Mouse (Mus musculus) retina, adult 2 months (tissue): ENCODE measurements around the gene Slc35a3.

ENCODE experiments used
- DNase-seq: peaks from one replicate; pipeline ENCODE4 v3.0.0-alpha.2; 2012; ENCODE audit warnings: low read depth, low spot score

The Slc35a3 gene

DNA sequence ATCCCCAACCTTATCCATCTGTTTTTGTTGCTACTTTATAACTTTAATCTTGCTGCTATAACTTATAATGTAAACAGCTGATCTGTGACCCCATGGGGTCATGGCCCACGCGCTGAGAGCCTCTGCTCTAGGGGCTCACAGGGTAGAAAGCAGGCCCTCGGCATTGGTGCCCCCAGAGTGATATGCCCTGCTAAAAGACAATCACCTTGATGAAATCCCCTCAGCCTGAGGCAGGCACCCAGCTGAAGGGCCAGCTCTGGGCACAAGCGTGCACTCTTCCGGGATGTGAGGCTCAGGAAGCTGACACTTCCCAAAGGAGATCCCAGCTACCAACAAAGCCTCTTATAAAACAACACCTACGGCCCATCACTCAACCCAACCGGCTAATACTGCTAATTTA lies 74.1 kb downstream of the Slc35a3 start:
- no peak for DNase-seq

DNA sequence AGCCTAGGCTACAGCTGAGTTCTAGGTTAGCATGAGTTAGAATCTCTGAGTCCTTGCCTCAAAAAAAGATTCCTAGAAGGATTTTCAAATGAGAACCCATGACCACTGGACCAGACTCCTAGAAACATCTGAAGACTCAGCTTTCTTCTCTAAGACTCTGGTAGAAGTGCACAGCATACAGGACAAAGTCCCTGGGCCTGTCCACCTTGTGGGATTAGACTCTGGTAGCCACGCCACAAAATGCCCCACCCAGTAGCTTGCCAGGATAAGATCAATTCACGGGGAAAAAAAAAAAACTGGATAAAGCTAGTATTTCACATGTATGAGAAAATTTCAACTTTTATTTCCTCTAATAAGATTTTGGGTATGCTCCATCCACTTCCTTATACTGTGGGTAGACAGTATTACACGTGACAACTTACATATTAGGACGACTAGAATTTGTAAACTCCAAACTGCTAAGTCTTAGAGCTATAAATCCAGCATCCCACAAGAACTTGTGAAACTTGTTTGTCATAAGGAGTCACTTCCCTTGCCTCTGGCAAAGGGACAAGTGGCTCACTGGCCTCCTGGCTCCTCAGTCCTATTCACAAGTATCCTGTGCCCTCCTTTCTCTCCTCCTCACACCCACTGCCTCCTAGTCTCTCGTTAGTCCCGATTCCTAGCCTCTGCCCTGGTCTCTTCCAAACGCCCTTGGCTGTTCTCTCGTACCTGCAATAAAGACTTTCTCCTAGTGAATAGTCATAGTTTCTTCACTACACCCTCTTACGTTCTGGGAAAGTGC lies 74.7 kb downstream of the Slc35a3 start:
- no peak for DNase-seq

DNA sequence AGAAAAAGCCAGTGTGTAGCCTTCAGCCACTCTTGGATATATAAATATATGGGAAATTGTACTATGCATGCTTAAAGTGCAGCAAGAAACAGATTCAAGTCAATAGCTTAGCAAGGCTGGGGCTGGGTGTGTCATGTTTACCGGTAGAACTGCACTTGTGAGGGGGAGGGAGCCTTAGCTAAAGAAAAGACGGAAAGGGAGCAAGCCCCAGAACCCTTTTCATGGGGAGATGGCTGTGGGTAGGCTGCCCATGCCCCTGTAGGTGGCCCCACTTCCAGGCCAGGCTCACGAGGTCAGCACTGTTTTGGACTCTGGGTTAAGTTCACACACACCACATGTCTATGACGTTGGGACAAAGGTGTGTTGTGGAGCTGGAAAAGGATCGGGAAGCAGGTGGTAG lies 76.8 kb downstream of the Slc35a3 start:
- DNase-seq, result no peak

DNA sequence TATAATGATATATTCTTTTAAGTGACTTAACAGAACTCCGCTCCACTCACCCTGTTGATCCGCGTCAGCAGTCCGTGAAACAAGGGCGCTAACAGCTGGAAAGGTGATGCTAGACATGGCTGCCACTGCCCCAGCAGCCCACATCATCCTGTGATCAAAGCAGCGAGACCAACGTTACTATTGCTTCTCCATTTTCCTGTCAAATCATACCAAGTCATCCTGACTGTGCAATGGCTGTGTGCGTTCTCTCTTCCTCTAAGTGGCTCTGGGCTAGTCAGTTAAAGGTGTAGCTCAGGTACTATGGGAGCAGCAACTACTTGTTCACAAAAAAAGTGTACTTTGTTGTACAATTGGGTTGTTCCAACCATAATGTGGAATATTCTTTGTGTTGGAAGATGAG lies 77.8 kb downstream of the Slc35a3 start:
- no peak for DNase-seq

DNA sequence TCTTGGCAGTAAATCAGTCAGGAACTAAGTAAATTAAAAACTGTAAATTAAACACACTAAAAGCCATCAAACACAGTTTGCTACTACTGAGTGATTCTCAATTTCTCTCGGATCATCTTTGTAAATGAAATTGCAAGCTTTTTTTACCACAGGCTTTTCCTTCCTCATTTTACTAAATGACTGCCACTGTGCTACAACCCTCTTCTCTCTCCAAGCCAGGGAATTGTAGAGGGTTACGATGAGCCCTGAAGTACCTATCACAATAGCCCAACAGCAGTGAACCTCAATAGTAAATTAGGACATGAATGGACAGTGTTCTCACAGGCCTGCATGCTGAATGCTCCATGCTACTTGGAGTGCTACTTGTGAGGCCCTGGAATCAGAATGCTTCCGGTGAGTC lies 78.5 kb downstream of the Slc35a3 start:
- DNase-seq, result no peak

DNA sequence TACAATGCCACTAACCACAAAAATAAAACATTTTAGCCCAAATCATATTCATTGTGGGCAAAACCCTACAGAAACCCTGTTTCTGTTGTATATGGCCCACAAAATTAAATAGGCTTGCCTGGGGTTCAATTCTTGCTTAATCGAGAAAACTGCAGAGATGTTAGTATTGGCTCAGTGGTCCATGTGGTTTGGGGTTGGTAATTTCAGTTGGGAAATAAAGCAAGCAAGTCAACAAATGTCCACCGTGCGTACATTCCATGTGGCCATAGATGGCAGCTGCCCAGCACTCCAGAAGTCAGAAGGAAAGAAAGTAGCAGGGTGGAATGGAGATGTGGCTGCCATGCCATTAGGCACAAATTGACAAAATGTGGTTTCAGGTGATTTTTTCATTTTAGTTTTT lies 79.7 kb downstream of the Slc35a3 start:
- no peak for DNase-seq

DNA sequence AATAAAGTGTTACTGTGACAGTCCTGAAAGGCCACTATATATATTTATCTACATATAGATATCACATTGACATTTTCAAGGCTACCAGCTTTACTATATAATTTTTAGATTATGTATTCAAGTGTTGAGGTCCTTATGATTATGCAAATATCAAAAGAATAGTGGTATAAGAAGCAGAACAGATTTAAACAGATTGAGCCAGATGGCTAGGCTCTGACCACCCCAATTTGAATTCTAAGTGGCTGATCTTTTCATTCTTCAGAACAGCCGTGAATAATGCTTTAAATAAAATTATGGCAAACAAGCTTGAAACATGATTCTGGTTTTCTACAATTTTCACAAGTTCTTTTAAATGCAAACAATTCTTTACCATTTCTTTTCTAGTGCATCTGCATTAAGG lies 81.2 kb downstream of the Slc35a3 start:
- no peak for DNase-seq

DNA sequence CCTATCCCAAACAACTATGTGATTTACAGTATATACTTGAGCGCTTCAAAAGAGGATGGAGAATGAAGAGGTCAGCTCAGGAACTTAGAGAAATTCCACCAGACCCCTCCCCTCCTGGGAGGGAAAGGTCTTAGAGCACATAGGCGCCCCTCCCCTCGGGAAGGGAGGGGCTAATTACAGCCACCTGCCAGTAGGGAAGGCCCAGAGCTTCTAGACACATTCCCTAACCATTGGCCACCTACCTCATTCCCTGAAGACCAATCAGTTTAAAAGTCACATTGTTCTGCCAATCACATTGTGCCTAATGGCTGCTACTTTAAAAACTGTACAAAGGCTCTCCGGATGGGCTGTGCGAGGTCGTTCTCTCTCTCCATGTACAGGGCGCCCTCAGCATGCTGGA lies 90.0 kb downstream of the Slc35a3 start:
- no peak for DNase-seq

DNA sequence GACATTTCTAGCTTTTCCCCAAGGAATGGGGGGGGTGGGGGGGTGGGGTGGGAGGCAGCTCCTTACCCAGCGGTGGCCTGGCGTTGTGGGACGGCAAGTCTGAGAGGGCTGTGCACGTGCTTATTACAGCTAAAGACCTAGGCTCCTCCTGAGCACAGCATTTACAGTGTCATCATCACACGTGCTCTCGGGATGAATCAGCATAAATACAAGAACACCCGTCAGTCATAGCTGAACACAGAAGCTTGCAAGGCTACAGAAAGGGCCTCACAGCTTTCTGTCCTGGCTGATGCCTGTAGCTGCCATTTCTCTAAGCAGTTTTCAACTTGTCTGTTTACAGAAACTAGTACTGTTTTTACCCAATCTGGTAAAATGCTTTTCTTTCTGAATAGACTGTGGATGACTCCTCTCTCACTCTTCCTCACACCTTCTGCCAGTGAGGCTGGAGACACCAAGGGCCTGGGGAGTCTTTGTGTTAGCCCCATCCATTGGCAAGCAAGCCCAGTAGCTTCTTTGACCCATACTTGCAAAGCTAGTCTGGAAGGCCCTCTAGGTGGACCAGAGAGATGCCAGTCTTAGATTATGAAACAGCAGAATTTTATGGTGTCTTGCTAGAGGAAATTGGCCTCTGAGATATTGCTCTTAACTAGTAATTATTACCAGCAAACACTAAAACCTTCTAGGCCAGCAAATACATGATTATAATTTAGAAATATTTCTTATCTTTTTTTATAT lies 91.8 kb downstream of the Slc35a3 start:
- no peak for DNase-seq
